Mouse (Mus musculus) thymus, adult 2 months (tissue): ENCODE data around the gene Gm5129.
"Not testable (repeated sequence)": the region's sequence is repeated elsewhere in the genome, so short reads cannot be mapped to it uniquely, and the experiment has no call there.

Experiments used
- CTCF ChIP-seq: fragments of 200-500 bp; IDR thresholded peaks from 2 replicates; pipeline ENCODE4 v1.5.1; 2012; ENCODE audit warnings: mild to moderate bottlenecking, control low read depth, low read length, moderate library complexity, borderline replicate concordance; ENCODE audit not compliant: control insufficient read depth, poor library complexity, insufficient read depth; ENCODE audit errors: extremely low read depth
- POLR2A ChIP-seq: fragments of 200-500 bp; IDR thresholded peaks from 2 replicates; pipeline ENCODE4 v1.6.1; 2012; ENCODE audit warnings: mild to moderate bottlenecking, low read length, control low read depth, moderate library complexity; ENCODE audit not compliant: control insufficient read depth, poor library complexity, insufficient read depth; ENCODE audit errors: extremely low read depth

DNA sequence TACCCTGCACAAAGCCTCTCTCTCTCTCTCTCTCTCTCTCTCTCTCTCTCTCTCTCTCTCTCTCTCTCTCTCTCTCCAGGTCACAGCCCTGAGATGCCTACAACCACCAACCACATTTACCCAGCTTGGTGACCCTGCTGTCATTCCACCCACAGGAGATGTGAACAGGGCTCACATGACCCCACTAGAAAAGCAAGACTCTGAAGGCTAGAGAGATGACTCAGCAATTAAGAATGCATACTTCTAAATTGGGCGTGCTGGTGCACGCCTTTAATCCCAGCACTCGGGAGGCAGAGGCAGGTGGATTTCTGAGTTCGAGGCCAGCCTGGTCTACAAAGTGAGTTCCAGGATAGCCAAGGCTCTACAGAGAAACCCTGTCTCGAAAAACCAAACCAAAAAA, 9.7 kb downstream of the Gm5129 start:
- TF ChIP-seq POLR2A, CTCF: not testable (repeated sequence)
